Mouse (Mus musculus) heart, postnatal 14 days (tissue): ENCODE measurements around the gene Apba1. TPM values are rescaled to one million over a fixed set of nuclear protein-coding genes. Genes with fewer than 3 reads are reported as not detected.

Experiments used
- DNase-seq, 2 experiments: peaks; one replicate each; pipeline ENCODE4 v3.0.0; 2021 to 2022
- intact Hi-C: fragments of 180-260 bp; cut with DNase I; formaldehyde crosslinking; loops from one replicate; pipeline ENCODE4 v1.15.1; 2025
- total RNA-seq, 2 experiments: library from RNA; stranded (reverse); gene quantifications; 2 replicates each; pipeline ENCODE4 v1.2.3; 2021

Gene Apba1
- total RNA-seq, 2 experiments from 2014 or later: 4.2 to 4.4 TPM

DNA sequence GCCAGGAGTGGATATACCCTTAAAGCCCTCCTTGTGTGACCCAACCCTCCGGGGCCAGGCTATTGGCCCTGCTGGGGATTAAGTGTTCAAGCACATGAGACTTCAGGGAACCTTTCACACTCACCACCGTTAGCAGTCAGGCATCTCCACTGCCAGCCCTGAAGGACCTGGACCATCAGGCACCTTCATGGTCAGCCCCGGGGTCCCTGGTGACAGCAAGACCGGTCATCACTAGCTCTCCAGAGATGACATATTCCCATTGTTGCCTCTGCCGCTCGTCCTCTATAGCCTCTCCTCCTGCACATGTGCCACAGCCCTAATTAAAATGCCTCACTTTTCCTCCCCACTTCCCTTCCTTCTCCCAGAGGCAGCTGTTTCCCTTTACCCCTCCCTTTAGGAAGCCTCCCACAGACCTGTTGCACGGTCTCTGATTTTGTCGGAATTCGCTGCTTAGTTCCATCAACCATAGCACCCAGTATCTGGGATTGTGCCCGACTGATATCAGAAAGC lies 205.8 kb downstream of the Apba1 start:
- intact Hi-C loops: loop anchor here (5.0 to 10.0 kb wide), 5 partner anchors 68 to 592 kb away; partner anchors contain the start of genes Apba1, Fam189a2 and Ptar1
- DNase-seq: no peak

DNA sequence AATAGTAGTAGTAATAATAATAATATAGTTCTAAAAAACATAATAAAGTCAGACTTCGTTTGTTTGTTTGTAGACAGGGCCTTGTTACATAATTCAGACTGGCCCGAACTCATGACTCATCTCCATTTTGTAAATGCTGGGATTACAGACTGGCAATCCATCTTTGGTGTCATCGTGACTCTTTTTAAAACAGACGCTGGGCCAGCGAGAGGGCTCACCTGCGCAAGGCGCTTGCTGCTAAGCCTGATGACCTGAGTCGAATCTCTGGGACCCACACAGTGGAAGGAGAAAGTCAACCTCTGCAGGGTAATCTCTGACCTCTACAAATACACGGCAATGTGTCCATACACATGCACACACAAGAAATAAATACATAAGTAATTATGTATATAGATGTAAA lies 207.7 kb downstream of the Apba1 start:
- intact Hi-C loops: loop anchor here (5.0 to 10.0 kb wide), 4 partner anchors 131 to 308 kb away; partner anchors contain the start of genes Apba1 and Ptar1
- DNase-seq: no peak

DNA sequence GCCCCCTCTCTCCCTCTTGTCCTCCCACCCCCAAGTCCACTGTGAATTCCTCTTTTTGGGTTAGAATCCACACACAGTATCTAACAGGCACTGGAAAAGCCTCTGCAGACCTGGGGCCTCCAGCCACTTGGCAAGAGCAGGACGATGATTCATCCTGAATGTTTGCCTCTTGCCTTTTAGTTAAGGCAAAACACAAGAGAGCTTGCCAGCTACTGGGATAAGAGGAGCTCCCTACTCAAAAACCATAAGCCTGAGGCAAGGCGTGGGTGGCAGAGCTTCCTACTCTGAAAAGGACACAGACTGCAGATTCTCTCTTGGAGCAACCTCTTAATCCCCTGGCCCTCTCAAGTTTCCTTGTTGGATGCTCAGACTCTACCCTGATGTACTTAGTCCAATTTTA lies 208.5 kb downstream of the Apba1 start:
- DNase-seq: peak; percentile 57 to 71
- intact Hi-C loops: loop anchor here (5.0 to 10.0 kb wide), 4 partner anchors 130 to 308 kb away; partner anchors contain the start of genes Apba1 and Ptar1

DNA sequence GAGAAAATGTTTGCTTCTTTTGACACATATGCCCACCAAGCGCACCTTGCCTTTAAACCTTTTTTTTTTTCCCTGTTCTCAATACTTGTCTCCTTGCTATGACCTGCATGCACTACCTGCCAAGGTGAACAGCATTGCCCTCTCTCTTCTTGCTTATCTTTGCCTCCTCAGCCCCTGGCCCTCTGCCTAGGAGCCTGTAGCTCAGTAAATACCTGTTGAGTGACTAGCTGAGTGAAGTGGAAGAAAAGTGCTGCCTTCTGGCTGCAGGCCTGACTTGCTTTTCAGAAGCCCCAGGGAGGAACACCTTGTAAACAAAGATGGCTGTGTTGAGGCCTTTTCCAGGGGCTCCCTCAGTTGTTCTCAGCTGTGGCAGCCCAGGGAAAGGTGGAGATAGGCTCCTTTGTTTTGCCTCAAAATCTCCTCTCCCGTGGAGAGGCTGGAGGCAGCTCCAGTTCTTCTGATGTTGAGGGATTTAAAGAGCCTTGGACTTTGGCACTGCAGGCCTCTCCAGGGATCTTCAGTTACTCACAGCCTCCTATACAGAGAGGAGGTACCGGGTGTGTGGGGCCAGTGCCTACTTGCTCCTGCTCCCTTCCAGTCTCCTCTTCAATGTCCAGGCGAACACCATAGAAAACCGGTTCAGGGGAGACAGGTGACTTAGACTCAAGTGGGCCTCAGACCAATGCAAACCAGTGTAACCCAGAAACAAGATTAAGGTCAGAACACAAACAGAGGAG lies 209.6 kb downstream of the Apba1 start:
- peak; percentile 43 to 60 for DNase-seq
- intact Hi-C loops: loop anchor here (5.0 to 10.0 kb wide), 4 partner anchors 129 to 307 kb away; partner anchors contain the start of genes Apba1 and Ptar1

DNA sequence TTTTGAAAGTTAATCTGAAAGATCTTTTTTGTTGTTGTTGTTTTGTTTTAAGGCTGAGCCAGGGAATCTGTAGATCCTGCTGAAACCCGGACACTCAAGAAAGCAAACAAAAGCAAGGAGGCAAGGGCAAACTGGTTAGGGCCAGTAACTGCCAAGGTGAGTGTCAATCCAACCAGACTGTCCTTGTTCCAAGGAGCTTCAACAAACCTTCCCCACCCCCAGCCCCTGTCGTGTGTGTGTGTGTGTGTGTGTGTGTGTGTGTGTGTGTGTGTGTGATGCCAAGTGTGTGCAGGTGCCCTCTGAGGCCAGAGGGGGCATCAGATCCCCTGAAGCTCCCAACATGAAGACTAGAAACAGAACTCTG lies 210.2 kb downstream of the Apba1 start:
- intact Hi-C loops: loop anchor here (5.0 to 10.0 kb wide), 4 partner anchors 128 to 306 kb away; partner anchors contain the start of genes Apba1 and Ptar1
- no peak for DNase-seq

DNA sequence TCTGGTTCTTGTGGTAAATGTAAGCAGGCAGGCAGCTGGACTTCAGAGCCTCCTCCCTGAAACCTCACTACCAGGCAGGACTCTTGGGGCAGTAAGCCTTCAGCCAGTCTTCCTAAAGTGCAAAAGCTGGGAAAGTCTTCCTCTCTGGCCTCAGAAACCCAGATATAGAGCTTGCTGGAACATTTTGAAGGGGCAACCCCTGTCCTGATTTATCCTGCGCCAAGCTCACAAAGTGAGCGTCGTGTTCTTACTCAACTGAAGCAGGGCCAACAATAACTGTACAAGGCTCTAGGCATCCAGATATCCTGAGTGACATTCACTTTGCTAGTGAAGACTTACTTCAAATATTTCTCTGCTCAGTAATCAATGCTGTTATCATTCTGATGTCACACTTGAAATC lies 211.7 kb downstream of the Apba1 start:
- DNase-seq: no peak
- intact Hi-C loops: loop anchor here (5.0 kb wide), 2 partner anchors 57 to 147 kb away; no protein-coding TSS in a partner anchor

DNA sequence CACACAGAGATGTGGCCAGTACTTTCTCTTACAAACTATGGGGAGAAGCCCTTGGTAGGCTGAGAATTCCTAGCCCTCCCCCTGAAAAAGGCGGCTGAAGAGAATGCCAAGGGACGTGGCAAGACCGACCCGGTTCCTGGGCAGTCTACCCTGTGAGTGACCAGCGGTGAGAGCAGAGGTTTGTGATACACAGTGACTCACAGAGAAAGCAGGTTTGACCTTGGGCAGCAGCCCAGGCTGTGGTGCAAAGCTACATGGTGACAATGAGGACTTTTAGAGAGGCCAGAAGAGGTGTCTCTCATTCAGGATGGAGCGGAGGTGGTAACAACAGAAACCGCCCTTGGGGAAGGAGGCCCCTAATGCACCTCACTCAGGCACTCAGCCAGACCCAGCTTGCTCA lies 212.7 kb downstream of the Apba1 start:
- intact Hi-C loops: loop anchor here (5.0 kb wide), 2 partner anchors 56 to 146 kb away; no protein-coding TSS in a partner anchor
- DNase-seq: no peak

DNA sequence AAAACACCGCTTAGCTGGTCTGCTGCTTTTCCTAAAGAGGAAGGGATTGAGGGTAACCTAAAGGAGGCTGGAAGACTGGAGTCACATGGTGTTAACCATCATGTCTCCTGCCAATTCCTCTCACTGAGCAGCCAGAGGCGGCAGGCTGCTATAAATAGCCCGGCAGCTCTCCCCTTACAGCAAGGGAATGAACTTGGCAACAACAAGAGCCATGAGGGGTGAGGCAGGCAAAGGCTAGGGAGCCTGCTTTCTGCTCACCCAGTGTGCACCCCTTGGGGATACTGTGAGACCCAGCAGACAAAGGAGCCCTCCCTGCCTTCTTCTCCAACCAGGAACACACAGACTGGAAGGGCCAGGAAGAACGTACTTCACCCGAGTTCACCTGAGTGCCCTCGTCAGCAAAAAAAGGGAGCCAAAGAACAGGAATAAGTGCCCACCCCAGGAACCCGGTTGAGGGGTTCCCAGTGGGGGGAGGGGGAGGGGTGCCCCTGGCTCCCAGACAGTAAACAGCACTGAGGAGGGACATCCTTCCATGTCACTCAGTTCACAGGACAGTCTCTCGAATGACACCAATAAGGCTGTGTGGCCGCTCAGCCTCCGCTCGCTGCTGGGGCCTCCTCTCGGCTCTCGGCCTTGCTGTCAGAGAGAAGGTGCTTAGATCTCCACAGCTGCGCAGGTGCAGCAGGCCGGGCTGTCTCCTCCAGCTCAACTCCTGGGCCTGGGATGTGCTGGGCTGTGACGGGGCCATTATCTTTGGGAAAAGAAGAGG lies 214.4 kb downstream of the Apba1 start:
- peak; percentile 46 to 67 for DNase-seq
- intact Hi-C loops: loop anchor here (5.0 kb wide), 2 partner anchors 54 to 144 kb away; no protein-coding TSS in a partner anchor

DNA sequence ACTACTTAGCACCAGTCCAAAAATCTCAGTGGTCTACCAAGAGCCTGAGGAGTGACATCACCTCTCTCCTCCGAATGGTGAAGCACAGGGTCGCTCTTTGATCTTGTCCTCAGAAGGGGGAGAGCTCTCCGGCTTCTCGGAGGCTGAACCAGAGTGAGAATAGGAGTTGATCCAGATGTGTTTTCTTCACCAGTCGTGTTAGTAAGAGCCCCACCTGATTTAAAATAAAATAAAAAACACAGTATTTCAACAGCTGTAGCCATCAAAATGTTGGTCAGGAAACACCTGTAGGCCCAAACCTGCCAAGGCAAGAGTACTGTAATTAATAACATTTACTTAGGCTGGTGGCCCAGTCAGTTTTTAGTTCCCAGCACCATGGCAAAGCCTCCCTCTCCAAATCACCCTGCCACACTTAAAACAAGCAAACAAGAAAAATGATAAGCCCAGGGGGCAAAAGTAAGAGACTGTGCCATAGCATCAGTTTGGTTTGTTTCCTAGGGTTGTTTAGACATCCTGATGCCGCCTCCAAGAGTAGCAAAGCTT lies 219.3 kb downstream of the Apba1 start:
- intact Hi-C loops: no loop called here
- no peak for DNase-seq

DNA sequence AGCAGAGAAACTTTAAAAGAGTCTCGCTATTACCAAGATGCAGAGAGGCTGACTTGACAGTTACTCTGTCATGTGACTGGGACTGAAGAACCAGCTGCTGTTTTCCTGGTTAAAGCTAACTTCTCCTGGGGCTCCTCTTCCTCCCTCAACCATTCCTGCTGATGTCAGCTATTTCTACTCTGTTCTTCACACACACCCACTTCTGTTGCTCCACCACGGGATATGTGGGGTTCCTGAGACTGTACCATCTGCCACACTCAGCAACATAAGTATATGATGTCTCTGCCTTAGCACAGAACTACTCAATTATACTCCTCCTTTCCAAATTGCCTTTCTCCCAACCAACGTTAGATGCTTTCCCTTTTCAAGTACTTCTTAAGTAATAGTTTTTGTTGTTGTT lies 221.9 kb downstream of the Apba1 start:
- no peak for DNase-seq
- intact Hi-C loops: no loop called here

DNA sequence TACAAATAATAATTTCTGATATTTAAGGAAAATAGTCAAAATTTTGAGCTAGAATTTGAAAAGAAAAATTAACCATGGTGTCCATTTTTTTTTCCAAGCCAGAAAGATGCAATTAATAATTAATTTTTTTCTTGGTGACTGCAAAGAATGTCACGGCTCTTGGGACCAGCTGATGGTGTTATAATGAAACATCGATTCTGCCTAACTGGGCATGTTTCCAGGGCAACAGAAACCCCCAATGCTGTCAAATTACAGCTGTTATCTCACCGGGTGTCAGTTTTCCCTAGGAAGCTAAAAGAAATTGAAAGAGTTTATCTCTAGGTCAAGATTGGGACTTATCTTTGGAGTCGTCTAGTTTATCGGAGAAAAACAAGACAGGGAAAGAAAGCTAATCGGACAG lies 225.5 kb downstream of the Apba1 start:
- intact Hi-C loops: no loop called here
- no peak for DNase-seq

DNA sequence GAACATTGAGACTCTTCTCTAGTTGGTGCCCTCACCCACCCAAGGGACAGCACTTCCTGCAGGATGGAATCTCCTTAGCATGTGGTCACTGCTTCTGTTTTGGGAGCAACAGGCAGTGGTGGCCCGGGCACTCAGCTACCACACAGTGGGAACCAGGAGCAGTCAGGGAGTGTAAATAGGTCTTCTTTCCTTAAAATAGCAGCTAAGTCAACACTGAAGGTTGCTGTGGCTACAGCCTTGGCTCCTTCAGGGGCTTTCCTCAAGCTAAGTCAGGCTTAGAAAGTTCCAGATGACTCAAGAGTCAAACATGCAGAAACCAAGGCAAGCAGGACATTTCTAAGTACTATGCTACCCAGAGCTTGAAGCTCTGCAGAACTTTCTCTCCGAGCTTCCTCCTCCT lies 228.6 kb downstream of the Apba1 start:
- intact Hi-C loops: no loop called here
- DNase-seq: no peak

DNA sequence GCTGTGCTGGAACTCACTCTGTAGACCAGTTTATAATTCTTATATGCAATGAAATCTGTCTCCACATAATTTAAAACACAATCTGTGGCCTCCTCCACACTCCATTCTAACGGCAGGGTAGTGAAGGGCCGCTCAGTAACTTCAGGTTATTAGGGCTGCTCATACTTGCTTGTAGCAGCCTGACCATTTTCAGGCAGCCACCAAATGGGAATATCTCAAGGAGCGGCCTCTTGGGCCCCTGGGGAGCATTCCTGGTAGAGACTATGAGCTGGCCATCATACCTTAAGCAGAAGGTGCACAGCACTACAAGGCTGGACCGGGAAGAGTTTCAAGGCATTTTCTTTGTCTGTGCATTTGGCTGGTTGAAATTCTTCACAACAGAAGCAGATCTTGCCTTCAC lies 229.5 kb downstream of the Apba1 start:
- intact Hi-C loops: no loop called here
- DNase-seq: no peak

DNA sequence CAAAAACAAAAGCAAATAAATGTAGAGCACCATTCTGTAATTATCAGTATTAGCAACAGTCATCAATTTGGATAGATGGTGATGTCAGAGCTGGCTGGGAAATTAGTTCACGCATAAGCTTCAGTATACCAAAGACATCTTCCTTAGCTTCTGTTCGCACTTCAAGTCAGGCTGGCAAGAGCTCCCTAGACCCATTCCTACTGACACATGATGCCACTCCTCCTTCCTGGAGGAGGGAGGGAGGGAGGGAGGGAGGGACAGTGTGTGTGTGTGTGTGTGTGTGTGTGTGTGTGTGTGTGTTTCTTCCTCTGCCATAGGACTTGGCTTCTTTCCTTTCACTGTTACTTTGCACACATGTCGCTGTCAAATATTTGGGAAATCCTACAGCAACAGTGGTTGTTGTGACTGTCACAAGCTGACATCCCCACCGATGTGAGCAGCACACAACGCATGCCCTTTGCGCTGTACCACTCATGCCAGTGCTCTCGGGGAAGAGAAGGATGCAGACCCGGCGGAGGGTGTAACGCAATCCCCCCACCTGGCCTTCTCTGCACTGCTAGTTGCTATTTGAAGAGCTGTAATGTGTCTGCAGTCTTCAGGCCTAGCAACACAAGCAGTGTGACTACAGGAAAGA lies 237.2 kb downstream of the Apba1 start:
- intact Hi-C loops: no loop called here
- DNase-seq: no peak

Other genes starting within 250 kb of the Apba1 start
- gene 1700028P14Rik, start 106.1 kb upstream of the Apba1 start, total RNA-seq: not detected
- gene Ptar1, start 71.5 kb upstream of the Apba1 start, total RNA-seq: 10 to 100 TPM; 20.7 to 23.0 TPM